Mouse (Mus musculus): ENCODE results near the gene Mrps18a.

Mrps18a gene

GRCm38 (mm10) chr17:46152847-46153782 lies 42.3 kb downstream of the Mrps18a start, which contains the start of gene Mad2l1bp:
TSS of gene Mad2l1bp (minus strand) at chr17:46153553.
- peak; percentile 84 to 91 for DNase-seq

DNA sequence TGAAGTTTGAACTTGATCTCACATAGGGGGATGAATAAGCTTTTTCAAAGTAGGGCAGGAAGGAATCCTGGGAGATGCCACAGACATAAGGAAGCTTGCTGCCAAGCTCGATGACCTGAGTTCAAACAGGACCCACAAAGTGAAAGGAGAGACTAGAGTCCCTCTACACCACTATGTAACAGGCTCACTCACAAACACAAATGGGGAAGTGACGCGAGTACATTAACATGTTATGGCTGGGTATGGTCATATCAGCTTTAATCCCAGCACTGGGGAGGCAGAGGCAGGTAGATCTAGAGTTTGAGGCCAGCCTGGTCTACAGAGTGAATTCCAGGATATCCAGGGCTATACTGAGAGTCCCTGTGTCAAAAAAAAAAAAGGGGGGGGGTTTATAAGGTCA lies 43.5 kb downstream of the Mrps18a start:
- DNase-seq, result no peak

- DNase-seq, result no peak
Observed at GRCm38 (mm10) chr17:46156680-46157079, 45.9 kb downstream of the Mrps18a start.

GRCm38 (mm10) chr17:46157131-46157530 lies 46.3 kb downstream of the Mrps18a start:
- DNase-seq, result no peak

DNA sequence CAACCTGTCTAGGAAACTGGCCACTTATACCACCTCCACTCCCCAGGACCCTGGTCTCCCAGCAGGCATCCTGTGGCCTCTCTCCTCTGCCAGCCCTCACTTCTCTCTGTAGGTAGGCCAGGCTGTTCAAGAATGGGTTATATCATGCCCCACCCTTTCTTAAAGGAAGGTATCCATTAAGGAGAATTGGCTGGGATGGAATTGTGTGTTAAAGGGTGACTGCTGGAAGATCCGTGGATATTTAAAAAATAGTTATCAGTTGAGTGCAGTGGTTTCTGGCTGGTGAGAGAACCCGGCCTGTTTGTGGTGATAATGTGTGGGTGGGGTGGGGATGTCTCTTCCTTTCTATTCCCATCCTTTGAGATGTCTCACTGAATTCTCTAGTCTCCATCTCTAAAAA lies 48.5 kb downstream of the Mrps18a start:
- no peak for DNase-seq

DNA sequence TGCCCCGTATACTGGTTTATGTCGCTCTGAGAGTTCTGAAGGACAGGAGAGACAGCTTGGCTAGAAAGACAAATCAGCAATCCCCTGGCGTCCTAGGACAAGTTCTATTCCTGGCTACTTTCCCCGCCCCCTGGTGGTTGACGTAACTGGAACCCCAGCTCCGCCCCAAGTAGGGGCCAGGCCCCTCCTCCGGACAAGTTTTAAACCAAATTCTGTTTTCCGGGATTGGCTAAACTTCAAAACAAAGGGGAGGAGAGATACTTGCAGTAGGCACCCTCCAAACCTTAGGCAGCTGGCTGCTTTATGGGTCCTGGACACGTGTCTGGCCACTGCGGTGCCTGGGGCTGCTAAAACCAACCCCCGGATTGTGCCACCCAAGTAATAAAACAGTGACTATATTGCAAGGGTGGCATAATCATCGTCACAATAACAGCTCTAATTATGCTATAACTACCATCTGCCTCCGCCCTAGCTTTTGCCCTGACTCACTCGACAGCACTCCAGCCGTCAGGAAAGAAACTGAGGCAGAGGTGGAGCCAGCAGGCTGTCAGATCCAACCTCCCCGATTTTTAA lies 49.4 kb downstream of the Mrps18a start:
- peak; percentile 83 to 91 for DNase-seq

DNA sequence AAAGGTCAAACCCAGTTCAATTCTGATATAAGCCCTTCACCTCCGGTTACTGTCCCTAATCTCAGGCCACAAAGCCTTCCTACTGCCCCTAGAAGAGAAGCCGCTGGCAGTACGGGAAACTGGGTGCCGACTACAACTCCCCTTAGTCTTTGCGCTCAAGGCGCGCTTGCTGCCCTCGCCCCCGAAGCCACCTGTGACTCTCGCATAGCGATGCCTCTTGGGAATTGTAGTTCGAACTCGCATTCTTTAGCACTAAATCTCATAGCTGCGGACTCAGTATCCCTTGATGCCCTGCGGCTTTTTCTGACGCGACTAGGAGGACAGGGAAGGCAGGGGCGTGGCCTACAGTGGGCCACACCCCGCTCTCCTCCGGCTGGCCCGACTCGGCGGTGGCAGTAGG lies 49.9 kb downstream of the Mrps18a start, which contains the start of gene Gtpbp2:
Gtpbp2 (plus strand) TSS at position 347 of the 400 bp plus-strand sequence.
- peak; percentile 94 to 98 for DNase-seq

DNA sequence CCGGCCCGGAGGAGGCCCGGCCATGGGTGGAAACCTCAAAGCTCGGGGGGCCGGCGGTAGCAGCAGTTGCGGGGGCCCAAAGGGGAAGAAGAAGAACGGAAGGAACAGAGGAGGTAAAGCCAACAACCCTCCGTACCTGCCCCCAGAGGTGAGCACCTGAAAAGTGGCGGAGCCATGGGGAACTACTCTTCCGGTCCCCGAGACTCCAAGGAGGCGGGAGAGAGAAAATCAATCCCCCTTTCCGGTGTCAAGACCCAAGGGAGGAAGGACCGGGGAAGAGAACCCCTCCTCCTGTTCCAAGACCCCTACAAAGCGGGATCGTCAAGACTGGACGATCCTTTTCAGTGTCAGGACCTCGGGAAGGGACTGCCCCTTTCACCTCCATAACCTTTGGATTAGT lies 50.4 kb downstream of the Mrps18a start:
- no peak for DNase-seq

GRCm38 (mm10) chr17:46161710-46162109 lies 50.9 kb downstream of the Mrps18a start:
- DNase-seq, result no peak

DNA sequence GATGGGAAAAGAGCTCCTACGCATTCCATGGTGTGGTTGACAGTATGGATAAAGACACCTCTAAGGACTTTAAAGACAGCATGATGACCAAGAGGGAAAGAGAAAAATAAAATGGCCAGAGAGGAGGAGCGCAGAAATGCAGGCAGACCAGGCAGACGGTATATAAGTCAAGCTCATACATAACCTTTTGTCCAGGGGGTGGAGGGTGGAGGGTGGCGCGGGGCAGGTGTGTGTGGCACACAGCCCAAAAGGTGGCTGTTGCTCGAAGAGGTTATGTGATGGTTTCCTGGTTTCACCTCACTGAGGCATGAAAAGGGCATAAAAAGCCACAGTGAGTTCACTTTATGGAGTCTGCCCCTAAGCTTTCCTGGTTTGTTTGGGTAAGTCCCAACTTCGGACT lies 51.8 kb downstream of the Mrps18a start:
- DNase-seq, result no peak

DNA sequence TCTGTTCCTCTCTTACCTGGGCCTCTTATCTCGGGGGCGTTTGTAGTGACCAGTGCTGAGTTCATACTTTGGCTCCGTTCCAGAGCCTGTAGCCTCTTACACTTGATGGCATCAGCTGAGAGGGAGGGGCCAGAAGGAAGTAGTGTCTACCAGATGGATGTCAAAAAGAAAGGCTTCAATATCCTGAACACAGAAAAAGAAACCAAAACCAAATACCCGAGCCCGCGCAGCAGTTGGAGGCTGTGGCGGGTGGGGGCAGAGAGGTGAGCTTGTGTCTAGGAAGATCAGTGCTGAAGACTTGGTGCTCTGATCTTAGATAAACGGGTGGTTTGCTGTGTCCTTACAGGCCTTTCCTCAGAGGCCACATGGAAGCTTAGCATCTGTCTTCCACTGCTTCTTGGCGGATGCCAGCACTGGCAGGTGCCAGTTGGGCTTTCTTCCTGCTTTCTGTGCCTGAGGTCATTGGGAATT lies 52.2 kb downstream of the Mrps18a start:
- DNase-seq, result peak; percentile 54 to 73

GRCm38 (mm10) chr17:46164301-46164700 lies 53.5 kb downstream of the Mrps18a start:
- no peak for DNase-seq

DNA sequence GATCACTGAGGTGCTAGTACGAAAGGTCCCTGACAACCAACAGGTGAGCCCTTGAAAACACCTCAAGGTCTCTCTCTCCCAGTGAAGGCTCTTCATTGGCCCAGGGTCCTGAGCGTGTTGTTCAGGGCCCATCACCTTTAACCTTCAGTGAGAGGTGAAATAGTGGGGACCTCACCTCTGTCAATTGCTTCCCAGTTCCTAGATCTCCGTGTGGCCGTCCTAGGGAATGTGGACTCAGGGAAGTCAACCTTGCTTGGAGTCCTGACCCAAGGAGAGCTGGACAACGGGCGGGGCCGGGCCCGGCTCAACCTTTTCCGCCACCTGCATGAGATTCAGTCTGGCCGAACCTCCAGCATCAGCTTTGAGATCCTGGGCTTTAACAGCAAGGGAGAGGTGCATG lies 54.0 kb downstream of the Mrps18a start:
- DNase-seq, result no peak

GRCm38 (mm10) chr17:46165460-46165859 lies 54.7 kb downstream of the Mrps18a start:
- no peak for DNase-seq

- no peak for DNase-seq
Observed at GRCm38 (mm10) chr17:46166270-46166669, 55.5 kb downstream of the Mrps18a start.

- DNase-seq, result no peak
Observed at GRCm38 (mm10) chr17:46167014-46167413, 56.2 kb downstream of the Mrps18a start.

GRCm38 (mm10) chr17:46168318-46168717 lies 57.5 kb downstream of the Mrps18a start:
- DNase-seq, result no peak

- no peak for DNase-seq
Observed at GRCm38 (mm10) chr17:46168768-46169167, 58.0 kb downstream of the Mrps18a start.

GRCm38 (mm10) chr17:46170538-46170937 lies 59.8 kb downstream of the Mrps18a start:
- DNase-seq, result no peak
